Mouse (Mus musculus): ENCODE measurements around the gene Baz1b. TPM values are rescaled to one million over a fixed set of nuclear protein-coding genes. Genes with fewer than 3 reads are reported as not detected.

The Baz1b gene
- polyA plus RNA-seq, 1 experiment from 2014 or later, result 49.3 TPM

GRCm38 (mm10) chr5:135166909-135167308 lies 20.2 kb upstream of the Baz1b start:
- DNase-seq (ENCODE audit: low spot score), result no peak
- Histone ChIP-seq H3K36me3 (peaks cover 31% of the 10 kb centered on the region), H3K9me3 (replicated peaks) (no peaks in the 10 kb centered on the region), H3K27me3 (ENCODE audit: low read depth, poor library complexity, severe bottlenecking) (no peaks in the 10 kb centered on the region), H3K4me3 (no peak overlapping the region), H3K4me1 (peaks cover 21% of the 10 kb centered on the region), H3K27ac (replicated peaks) (no peak overlapping the region)
- WGBS, result 88% methylated on average over 4 of the region's 4 CpGs

GRCm38 (mm10) chr5:135167469-135167868 lies 19.6 kb upstream of the Baz1b start:
- Histone ChIP-seq H3K9me3 (replicated peaks) (no peaks in the 10 kb centered on the region), H3K27ac (replicated peaks) (no peak overlapping the region), H3K27me3 (ENCODE audit: low read depth, poor library complexity, severe bottlenecking) (no peaks in the 10 kb centered on the region), H3K4me3 (peak overlapping the region; percentile 69; the same call in 1 of the 2 replicates), H3K36me3 (peaks cover 31% of the 10 kb centered on the region), H3K4me1 (peaks cover 21% of the 10 kb centered on the region)
- no peak for DNase-seq (ENCODE audit: low spot score)
- 94% methylated on average over 4 of the region's 4 CpGs for WGBS

GRCm38 (mm10) chr5:135168063-135169062 lies 18.7 kb upstream of the Baz1b start, which contains the start of gene Bcl7b:
TSS of gene Bcl7b (plus strand) at chr5:135168283.
- Histone ChIP-seq H3K4me3 (peak within 1 kb of the TSS; percentile 69), H3K9me3 (replicated peaks) (no peaks in the 10 kb centered on the region)

GRCm38 (mm10) chr5:135169479-135169878 lies 17.6 kb upstream of the Baz1b start:
- Histone ChIP-seq H3K27ac (replicated peaks) (peak overlapping the region; percentile 97), H3K4me3 (peak overlapping the region; percentile 69), H3K36me3 (peaks cover 41% of the 10 kb centered on the region), H3K27me3 (ENCODE audit: low read depth, poor library complexity, severe bottlenecking) (no peaks in the 10 kb centered on the region), H3K4me1 (peaks cover 21% of the 10 kb centered on the region), H3K9me3 (replicated peaks) (no peaks in the 10 kb centered on the region)
- 90% methylated on average over 5 of the region's 5 CpGs for WGBS
- no peak for DNase-seq (ENCODE audit: low spot score)

More at GRCm38 (mm10) chr5:135168063-135169062, 18.7 kb upstream of the Baz1b start, which contains the start of gene Bcl7b:
- WGBS, result 2% methylated on average over 95 of the region's 95 CpGs
- Histone ChIP-seq H3K4me1 (peaks cover 21% of the 10 kb centered on the region), H3K27me3 (ENCODE audit: low read depth, poor library complexity, severe bottlenecking) (no peaks in the 10 kb centered on the region), H3K36me3 (peaks cover 31% of the 10 kb centered on the region), H3K27ac (replicated peaks) (peak within 1 kb of the TSS; percentile 97)
- peak; percentile 98 for DNase-seq (ENCODE audit: low spot score)

- Histone ChIP-seq H3K27me3 (ENCODE audit: low read depth, poor library complexity, severe bottlenecking) (no peaks in the 10 kb centered on the region), H3K27ac (replicated peaks) (no peak overlapping the region), H3K36me3 (peaks cover 58% of the 10 kb centered on the region), H3K9me3 (replicated peaks) (no peaks in the 10 kb centered on the region), H3K4me1 (peaks cover 29% of the 10 kb centered on the region), H3K4me3 (no peak overlapping the region)
- no peak for DNase-seq (ENCODE audit: low spot score)
- 95% methylated on average over 6 of the region's 6 CpGs for WGBS
Observed at GRCm38 (mm10) chr5:135171688-135172220, 15.3 kb upstream of the Baz1b start.

GRCm38 (mm10) chr5:135172986-135173385 lies 14.1 kb upstream of the Baz1b start:
- no peak for DNase-seq (ENCODE audit: low spot score)
- peaks cover 71% of the 10 kb centered on the region for H3K36me3 ChIP-seq

GRCm38 (mm10) chr5:135175086-135175485 lies 12.0 kb upstream of the Baz1b start:
- no peak overlapping the region for H3K27ac ChIP-seq (replicated peaks)
- peaks cover 11% of the 10 kb centered on the region for H3K4me1 ChIP-seq
- H3K9me3 ChIP-seq (replicated peaks), result no peaks in the 10 kb centered on the region
- DNase-seq (ENCODE audit: low spot score), result no peak
- no peaks in the 10 kb centered on the region for H3K27me3 ChIP-seq (ENCODE audit: low read depth, poor library complexity, severe bottlenecking)
- H3K4me3 ChIP-seq, result no peak overlapping the region
- H3K36me3 ChIP-seq, result peaks cover 91% of the 10 kb centered on the region

More at GRCm38 (mm10) chr5:135172986-135173385, 14.1 kb upstream of the Baz1b start:
- peaks cover 25% of the 10 kb centered on the region for H3K4me1 ChIP-seq
- H3K27ac ChIP-seq (replicated peaks), result no peak overlapping the region
- no peaks in the 10 kb centered on the region for H3K27me3 ChIP-seq (ENCODE audit: low read depth, poor library complexity, severe bottlenecking)
- 93% methylated on average over 5 of the region's 5 CpGs for WGBS
- no peak overlapping the region for H3K4me3 ChIP-seq
- H3K9me3 ChIP-seq (replicated peaks), result no peaks in the 10 kb centered on the region

GRCm38 (mm10) chr5:135178523-135178922 lies 8.5 kb upstream of the Baz1b start:
- no peak overlapping the region for H3K4me3 ChIP-seq
- no peak overlapping the region for H3K27ac ChIP-seq (replicated peaks)
- H3K27me3 ChIP-seq (ENCODE audit: low read depth, poor library complexity, severe bottlenecking), result no peaks in the 10 kb centered on the region
- H3K9me3 ChIP-seq (replicated peaks), result no peaks in the 10 kb centered on the region
- 85% methylated on average over 3 of the region's 3 CpGs for WGBS
- H3K4me1 ChIP-seq, result peaks cover 10% of the 10 kb centered on the region; the same call in 1 of the 2 replicates
- H3K36me3 ChIP-seq, result peaks cover 92% of the 10 kb centered on the region
- DNase-seq (ENCODE audit: low spot score), result no peak

GRCm38 (mm10) chr5:135178996-135179395 lies 8.1 kb upstream of the Baz1b start:
- WGBS, result 93% methylated on average over 4 of the region's 4 CpGs
- 0 out of 2 replicates have a peak, but pooled peaks cover under 1% of the 10 kb centered on the region for H3K9me3 ChIP-seq (replicated peaks)
- H3K27me3 ChIP-seq (ENCODE audit: low read depth, poor library complexity, severe bottlenecking), result no peaks in the 10 kb centered on the region
- H3K36me3 ChIP-seq, result peaks cover 89% of the 10 kb centered on the region
- no peak overlapping the region for H3K4me3 ChIP-seq
- no peak for DNase-seq (ENCODE audit: low spot score)
- peaks cover 10% of the 10 kb centered on the region; the same call in 1 of the 2 replicates for H3K4me1 ChIP-seq
- H3K27ac ChIP-seq (replicated peaks), result no peak overlapping the region

GRCm38 (mm10) chr5:135179616-135180015 lies 7.4 kb upstream of the Baz1b start:
- Histone ChIP-seq H3K9me3 (replicated peaks) (peaks cover 6% of the 10 kb centered on the region; the same call in 1 of the 2 replicates), H3K4me1 (peaks cover 9% of the 10 kb centered on the region; the same call in 1 of the 2 replicates), H3K36me3 (peaks cover 87% of the 10 kb centered on the region), H3K27me3 (ENCODE audit: low read depth, poor library complexity, severe bottlenecking) (no peaks in the 10 kb centered on the region), H3K4me3 (no peak overlapping the region), H3K27ac (replicated peaks) (no peak overlapping the region)
- WGBS, result 95% methylated on average over 7 of the region's 7 CpGs
- no peak for DNase-seq (ENCODE audit: low spot score)

GRCm38 (mm10) chr5:135180796-135181195 lies 6.3 kb upstream of the Baz1b start:
- no peak for DNase-seq (ENCODE audit: low spot score)
- Histone ChIP-seq H3K27ac (replicated peaks) (no peak overlapping the region), H3K36me3 (peaks cover 75% of the 10 kb centered on the region), H3K27me3 (ENCODE audit: low read depth, poor library complexity, severe bottlenecking) (no peaks in the 10 kb centered on the region), H3K4me1 (0 out of 2 replicates have a peak, but pooled peaks cover 3% of the 10 kb centered on the region), H3K4me3 (no peak overlapping the region), H3K9me3 (replicated peaks) (peaks cover 10% of the 10 kb centered on the region; the same call in 1 of the 2 replicates)
- WGBS, result 93% methylated on average over 14 of the region's 14 CpGs

- Histone ChIP-seq H3K4me1 (peaks cover 10% of the 10 kb centered on the region), H3K9me3 (replicated peaks) (peaks cover 10% of the 10 kb centered on the region; the same call in 1 of the 2 replicates), H3K27me3 (ENCODE audit: low read depth, poor library complexity, severe bottlenecking) (no peaks in the 10 kb centered on the region), H3K4me3 (no peak overlapping the region), H3K27ac (replicated peaks) (no peak overlapping the region), H3K36me3 (peaks cover 70% of the 10 kb centered on the region)
- WGBS, result 80% methylated on average over 6 of the region's 6 CpGs
- no peak for DNase-seq (ENCODE audit: low spot score)
Observed at GRCm38 (mm10) chr5:135181776-135182175, 5.3 kb upstream of the Baz1b start.

All from midbrain, embryonic 10.5 days (tissue).